Mouse (Mus musculus): ENCODE data around the gene Mad1l1. TPM values are rescaled to one million over a fixed set of nuclear protein-coding genes. Genes with fewer than 3 reads are reported as not detected.

The Mad1l1 gene
- total RNA-seq, 2 experiments from 2014 or later: 7.2 to 9.0 TPM

DNA sequence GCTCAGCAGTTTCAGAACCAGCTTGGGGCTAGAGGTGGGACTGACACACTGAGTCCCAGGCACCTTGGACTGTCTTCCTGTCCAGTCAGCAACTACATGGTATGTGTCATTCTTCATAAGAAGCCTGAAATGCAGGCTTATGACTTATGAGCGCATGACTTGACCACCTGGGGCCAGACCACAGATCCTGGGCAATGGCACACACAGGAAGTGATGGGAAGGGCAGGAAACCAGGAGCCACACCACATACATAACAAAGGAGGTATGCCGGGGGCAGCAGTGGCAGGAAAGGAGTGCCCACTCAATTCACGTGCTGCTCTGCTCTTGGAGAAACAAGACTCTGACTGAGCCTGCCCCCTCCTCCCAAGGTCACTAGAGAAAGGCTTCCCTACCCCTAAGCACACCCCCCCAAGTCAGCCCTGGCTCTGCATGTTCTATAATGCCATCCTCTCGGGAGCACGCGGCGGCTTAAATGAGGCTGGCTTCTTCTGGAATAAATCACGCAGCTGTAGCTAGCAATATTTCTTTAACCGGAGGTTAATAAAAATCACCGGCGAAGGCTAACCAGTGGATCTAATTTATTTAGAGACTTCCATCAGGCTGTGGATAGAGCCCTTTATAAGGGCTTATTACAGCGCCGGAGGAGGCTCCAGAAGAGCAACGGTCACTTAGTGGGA lies 146.4 kb downstream of the Mad1l1 start:
- Histone ChIP-seq H3K4me3 (no peak overlapping the region), H3K27ac (no peak overlapping the region)
- DNase-seq: no peak
- TF ChIP-seq CTCF (IDR thresholded peaks at IDR 0.05): no peak
- intact Hi-C loops (cut with DNase I): no loop called here

GRCm38 (mm10) chr5:140174066-140174465 lies 147.3 kb downstream of the Mad1l1 start:
- H3K4me3 ChIP-seq: no peak overlapping the region
- intact Hi-C loops (cut with DNase I): no loop called here
- DNase-seq: no peak
- no peak for TF ChIP-seq CTCF (IDR thresholded peaks at IDR 0.05)
- H3K27ac ChIP-seq: no peak overlapping the region

DNA sequence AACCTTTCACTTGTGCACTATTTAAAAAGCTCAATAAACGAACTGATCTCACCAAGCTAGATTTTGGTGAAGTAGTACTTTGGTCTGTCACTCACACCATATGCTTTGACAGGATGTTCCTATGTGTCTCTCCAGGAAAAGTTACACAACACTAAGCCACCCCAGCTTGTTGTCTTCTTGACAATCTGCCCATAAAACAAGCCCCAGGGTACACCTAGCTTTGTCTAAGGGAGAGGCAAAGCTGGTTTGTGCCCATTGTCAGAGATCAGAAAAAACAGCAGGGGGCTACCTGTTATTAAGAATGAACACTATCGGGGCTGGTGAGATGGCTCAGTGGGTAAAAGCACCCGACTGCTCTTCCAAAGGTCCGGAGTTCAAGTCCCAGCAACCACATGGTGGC lies 148.2 kb downstream of the Mad1l1 start:
- TF ChIP-seq CTCF (IDR thresholded peaks at IDR 0.05): no peak
- Histone ChIP-seq H3K27ac (no peak overlapping the region), H3K4me3 (no peak overlapping the region)
- intact Hi-C loops (cut with DNase I): no loop called here
- no peak for DNase-seq

GRCm38 (mm10) chr5:140171710-140172109 lies 149.6 kb downstream of the Mad1l1 start:
- no peak for TF ChIP-seq CTCF (IDR thresholded peaks at IDR 0.05)
- DNase-seq: no peak
- Histone ChIP-seq H3K4me3 (no peak overlapping the region), H3K27ac (no peak overlapping the region)
- intact Hi-C loops (cut with DNase I): no loop called here

- intact Hi-C loops (cut with DNase I): no loop called here
- Histone ChIP-seq H3K4me3 (no peak overlapping the region), H3K27ac (no peak overlapping the region)
- no peak for DNase-seq
- TF ChIP-seq CTCF (IDR thresholded peaks at IDR 0.05): no peak
Observed at GRCm38 (mm10) chr5:140167531-140167930, 153.8 kb downstream of the Mad1l1 start.

DNA sequence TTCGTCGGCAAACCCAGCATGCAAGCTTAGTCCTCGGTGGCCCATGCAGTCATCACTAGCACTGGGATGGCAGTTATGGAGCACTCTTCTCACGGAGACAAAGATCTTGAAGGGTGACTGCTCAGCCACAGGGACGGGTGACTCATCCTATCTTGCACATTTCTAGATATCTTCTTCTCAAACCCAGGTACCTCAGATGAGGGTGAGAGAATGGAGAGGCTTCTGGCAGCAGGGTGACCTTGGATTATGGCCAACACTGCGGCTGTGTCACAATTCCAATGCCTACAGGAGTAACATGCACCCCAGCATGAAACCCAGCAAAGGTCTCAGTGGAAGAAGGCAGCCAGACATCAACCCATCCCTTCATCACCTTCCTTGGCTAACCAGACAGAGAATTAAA lies 154.3 kb downstream of the Mad1l1 start:
- DNase-seq: no peak
- no peak for TF ChIP-seq CTCF (IDR thresholded peaks at IDR 0.05)
- intact Hi-C loops (cut with DNase I): no loop called here
- H3K4me3 ChIP-seq: no peak overlapping the region
- no peak overlapping the region for H3K27ac ChIP-seq

- DNase-seq: no peak
- Histone ChIP-seq H3K4me3 (no peak overlapping the region), H3K27ac (no peak overlapping the region)
- intact Hi-C loops (cut with DNase I): no loop called here
- TF ChIP-seq CTCF (IDR thresholded peaks at IDR 0.05): no peak
Observed at GRCm38 (mm10) chr5:140163947-140164346, 157.4 kb downstream of the Mad1l1 start.

GRCm38 (mm10) chr5:140162071-140162845 lies 159.1 kb downstream of the Mad1l1 start:
- no peak for DNase-seq
- no peak overlapping the region for H3K27ac ChIP-seq
- no peak for TF ChIP-seq CTCF (IDR thresholded peaks at IDR 0.05)
- intact Hi-C loops (cut with DNase I): no loop called here
- H3K4me3 ChIP-seq: no peak overlapping the region

DNA sequence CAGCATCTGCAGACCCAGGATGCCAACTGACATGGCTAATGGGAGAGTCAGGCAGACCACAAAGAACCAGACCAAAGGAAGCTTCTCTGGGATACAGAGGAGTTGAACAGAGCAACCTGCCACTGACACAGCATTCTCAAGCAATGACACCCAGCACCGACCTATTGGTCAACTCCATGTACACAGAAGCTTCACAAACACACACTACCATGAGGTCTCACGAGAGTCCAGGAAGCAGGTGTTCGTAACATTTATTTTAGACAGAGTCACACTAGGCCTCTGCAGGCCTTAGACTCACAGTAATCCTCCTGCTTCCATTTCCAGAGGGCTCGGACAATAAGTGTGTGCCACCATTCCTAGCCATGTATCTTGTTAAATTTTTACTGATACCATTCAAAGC lies 162.3 kb downstream of the Mad1l1 start:
- TF ChIP-seq CTCF (IDR thresholded peaks at IDR 0.05): no peak
- Histone ChIP-seq H3K4me3 (no peak overlapping the region), H3K27ac (no peak overlapping the region)
- intact Hi-C loops (cut with DNase I): no loop called here
- no peak for DNase-seq

- no peak for DNase-seq
- no peak for TF ChIP-seq CTCF (IDR thresholded peaks at IDR 0.05)
- Histone ChIP-seq H3K4me3 (no peak overlapping the region), H3K27ac (no peak overlapping the region)
- intact Hi-C loops (cut with DNase I): no loop called here
Observed at GRCm38 (mm10) chr5:140157886-140158627, 163.3 kb downstream of the Mad1l1 start.

DNA sequence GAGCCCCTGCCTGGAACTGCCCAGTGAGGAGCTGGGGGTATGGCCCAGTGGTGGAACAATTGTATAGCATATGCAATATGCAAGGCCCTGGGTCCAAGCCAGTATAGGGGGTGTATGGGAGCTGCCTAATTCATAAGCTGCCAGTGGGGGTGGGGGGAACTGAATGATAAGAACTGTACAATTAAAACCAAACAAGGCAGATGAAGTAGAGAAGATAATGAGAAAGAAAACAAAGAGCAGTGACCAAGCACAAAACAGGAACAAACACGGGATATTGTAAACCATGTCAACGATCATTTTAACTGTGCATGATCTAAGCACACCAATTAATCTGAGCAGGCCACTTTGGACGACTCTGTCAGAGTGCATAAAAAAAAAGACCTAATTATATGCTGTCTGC lies 167.2 kb downstream of the Mad1l1 start:
- DNase-seq: no peak
- H3K27ac ChIP-seq: no peak overlapping the region
- no peak overlapping the region for H3K4me3 ChIP-seq
- no peak for TF ChIP-seq CTCF (IDR thresholded peaks at IDR 0.05)
- intact Hi-C loops (cut with DNase I): no loop called here

- no peak for TF ChIP-seq CTCF (IDR thresholded peaks at IDR 0.05)
- H3K27ac ChIP-seq: 0 out of 2 replicates have a peak overlapping the region, but pooled peaks have one; percentile 16
- no peak for DNase-seq
- H3K4me3 ChIP-seq: no peak overlapping the region
- intact Hi-C loops (cut with DNase I): no loop called here
Observed at GRCm38 (mm10) chr5:140151871-140152270, 169.5 kb downstream of the Mad1l1 start.

DNA sequence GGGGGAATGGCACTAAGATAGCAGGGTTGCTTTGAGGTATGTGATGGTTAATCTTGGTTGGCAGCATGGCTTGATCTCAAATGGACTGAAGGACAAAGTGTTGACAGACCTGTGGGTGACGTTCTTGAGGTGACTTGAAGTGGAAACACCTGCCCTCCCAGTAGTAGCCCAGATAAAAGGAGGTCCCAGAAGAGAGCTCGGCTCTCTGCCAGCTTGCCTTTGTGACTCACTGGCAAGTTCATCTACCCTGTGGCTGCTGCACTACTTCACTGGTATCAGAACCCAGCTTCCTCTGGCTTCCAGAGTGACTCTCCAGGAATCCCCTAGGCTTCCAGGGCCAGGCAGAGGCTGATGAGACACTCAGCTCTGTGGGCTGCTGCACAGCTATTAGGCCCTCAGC lies 170.2 kb downstream of the Mad1l1 start:
- no peak for DNase-seq
- no peak overlapping the region for H3K4me3 ChIP-seq
- intact Hi-C loops (cut with DNase I): no loop called here
- TF ChIP-seq CTCF (IDR thresholded peaks at IDR 0.05): no peak
- H3K27ac ChIP-seq: no peak overlapping the region
